Mouse (Mus musculus): ENCODE results near the gene Cyp20a1. TPM values are rescaled to one million over a fixed set of nuclear protein-coding genes. Genes with fewer than 3 reads are reported as not detected.

The Cyp20a1 gene
- polyA plus RNA-seq (2014; fragmentation: Illumina TruSeq; extraction: RNeasy Lipid Tissue Mini Kit (QIAGEN cat#74804); ENCODE audit: low read depth, low replicate concordance), result 60.9 TPM

GRCm38 (mm10) chr1:60342808-60343629 lies at the start of gene Cyp20a1:
TSS of gene Cyp20a1 (plus strand) at chr1:60343323.

GRCm38 (mm10) chr1:60409168-60409828 lies 66.2 kb downstream of the Cyp20a1 start, which contains the start of gene Abi2:
TSS of gene Abi2 (plus strand) at chr1:60409619.

Other genes with a start within 250 kb of the Cyp20a1 start
- gene Carf, start 245.1 kb upstream of the Cyp20a1 start, polyA plus RNA-seq (2014; fragmentation: Illumina TruSeq; extraction: RNeasy Lipid Tissue Mini Kit (QIAGEN cat#74804); ENCODE audit: low read depth, low replicate concordance), result 16.7 TPM
- 26.2 TPM for gene Wdr12, start 244.7 kb upstream of the Cyp20a1 start, polyA plus RNA-seq (2014; fragmentation: Illumina TruSeq; extraction: RNeasy Lipid Tissue Mini Kit (QIAGEN cat#74804); ENCODE audit: low read depth, low replicate concordance)
- gene Nbeal1, start 162.7 kb upstream of the Cyp20a1 start, polyA plus RNA-seq (2014; fragmentation: Illumina TruSeq; extraction: RNeasy Lipid Tissue Mini Kit (QIAGEN cat#74804); ENCODE audit: low read depth, low replicate concordance), result 87.2 TPM
- 39.9 TPM for gene Abi2, start 66.3 kb downstream of the Cyp20a1 start, polyA plus RNA-seq (2014; fragmentation: Illumina TruSeq; extraction: RNeasy Lipid Tissue Mini Kit (QIAGEN cat#74804); ENCODE audit: low read depth, low replicate concordance)
- 73.0 TPM for gene Raph1, start 223.8 kb downstream of the Cyp20a1 start, polyA plus RNA-seq (2014; fragmentation: Illumina TruSeq; extraction: RNeasy Lipid Tissue Mini Kit (QIAGEN cat#74804); ENCODE audit: low read depth, low replicate concordance)

Measured in adrenal gland, adult 10 weeks (tissue).